Comparison of ENCODE assay signal across 8 mouse cellular contexts in the genomic region with DNA sequence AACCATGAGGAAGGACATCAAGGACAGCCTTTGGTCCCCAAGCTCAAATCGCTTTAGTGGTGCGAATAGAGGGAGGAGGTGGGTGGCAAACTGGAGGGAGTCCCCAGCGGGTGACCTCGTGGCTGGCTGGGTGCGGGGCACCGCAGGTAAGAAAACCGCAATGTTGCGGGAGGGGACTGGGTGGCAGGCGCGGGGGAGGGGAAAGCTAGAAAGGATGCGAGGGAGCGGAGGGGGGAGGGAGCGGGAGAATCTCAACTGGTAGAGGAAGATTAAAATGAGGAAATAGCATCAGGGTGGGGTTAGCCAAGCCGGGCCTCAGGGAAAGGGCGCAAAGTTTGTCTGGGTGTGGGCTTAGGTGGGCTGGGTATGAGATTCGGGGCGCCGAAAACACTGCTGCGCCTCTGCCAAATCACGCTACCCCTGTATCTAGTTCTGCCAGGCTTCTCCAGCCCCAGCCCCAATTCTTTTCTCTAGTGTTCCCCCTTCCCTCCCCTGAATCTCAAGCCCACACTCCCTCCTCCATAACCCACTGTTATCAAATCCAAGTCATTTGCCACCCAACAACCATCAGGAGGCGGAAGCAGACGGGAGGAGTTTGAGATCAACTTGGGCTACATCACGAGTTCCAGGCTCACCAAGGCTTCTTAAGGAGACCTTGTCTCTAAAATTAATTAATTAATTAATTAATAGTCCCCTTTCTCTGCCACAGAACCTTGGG. TPM values are rescaled to one million over a fixed set of nuclear protein-coding genes. Genes with fewer than 3 reads are reported as not detected.
A peak's percentile ranks its signal among the peaks of the same experiment; 100 is the strongest.
DNase-seq lines count a peak whose midpoint lies in the region; ATAC-seq and TF ChIP-seq lines count a peak whose summit lies in the region.

No protein-coding gene starts in this region.

- TF ChIP-seq POLR2A in kidney, adult 2 months (IDR thresholded peaks at IDR 0.05; ENCODE audit: low read depth, low read length): no peak
- no peak for TF ChIP-seq POLR2A in bone marrow, adult 2 months (IDR thresholded peaks at IDR 0.05; ENCODE audit: borderline replicate concordance, control insufficient read depth, low read depth, low read length)

- no peaks in the 10 kb centered on the region for H3K9me3 ChIP-seq in kidney, embryonic 16.5 days (ENCODE audit: low read length)
- no peaks in the 10 kb centered on the region for H3K9me3 ChIP-seq in forebrain, embryonic 14.5 days (replicated peaks; ENCODE audit: control insufficient read depth, low read length)

- 4% methylated on average over 21 of the region's 23 CpGs for WGBS in kidney, embryonic 16.5 days
- 8% methylated on average over 23 of the region's 23 CpGs for WGBS in kidney, adult 2 months
- WGBS in bone marrow, adult 2 months: 9% methylated on average over 23 of the region's 23 CpGs
- WGBS in forebrain, embryonic 14.5 days: 3% methylated on average over 22 of the region's 23 CpGs

- no peaks in the 10 kb centered on the region for H3K36me3 ChIP-seq in kidney, embryonic 16.5 days (ENCODE audit: insufficient read depth, low read length)
- H3K36me3 ChIP-seq in kidney, adult 2 months (ENCODE audit: control insufficient read depth, insufficient read depth, low read length): no peaks in the 10 kb centered on the region
- no peaks in the 10 kb centered on the region for H3K36me3 ChIP-seq in forebrain, embryonic 14.5 days (ENCODE audit: control insufficient read depth, insufficient read depth, low read length)

- peak overlapping the region; percentile 60 for H3K4me2 ChIP-seq in kidney, embryonic 16.5 days (replicated peaks; ENCODE audit: low read depth, low read length)
- H3K4me2 ChIP-seq in forebrain, embryonic 14.5 days (ENCODE audit: low read length): peak overlapping the region; percentile 64

- H3K4me1 ChIP-seq in kidney, embryonic 16.5 days (ENCODE audit: insufficient read depth, low read length): peaks cover 16% of the 10 kb centered on the region; the same call in 1 of the 2 replicates
- no peaks in the 10 kb centered on the region for H3K4me1 ChIP-seq in kidney, adult 2 months (ENCODE audit: control insufficient read depth, insufficient read depth, low read length)
- H3K4me1 ChIP-seq in bone marrow, adult 2 months (ENCODE audit: control insufficient read depth, insufficient read depth, low read length): peaks cover 3% of the 10 kb centered on the region
- H3K4me1 ChIP-seq in forebrain, embryonic 14.5 days (ENCODE audit: control insufficient read depth, insufficient read depth, low read length): peaks cover 3% of the 10 kb centered on the region; the same call in 1 of the 2 replicates

- DNase-seq in kidney, adult 2 months: no peak
- peak; percentile 20 for DNase-seq in forebrain, embryonic 14.5 days (ENCODE audit: low spot score)
- DNase-seq in kidney, postnatal 4 days: peak; percentile 30 to 32
- no peak for DNase-seq in gastrocnemius, adult 18-20 months (ENCODE audit: low spot score)
- DNase-seq in frontal cortex, postnatal 10 days (ENCODE audit: low spot score in 2 of 2): no peak

- TF ChIP-seq CTCF in kidney, adult 2 months (conservative IDR thresholded peaks at IDR 0.05; ENCODE audit: insufficient read depth, insufficient read length, low read depth, low read length): no peak
- TF ChIP-seq CTCF in bone marrow, adult 2 months (IDR thresholded peaks at IDR 0.05; ENCODE audit: control insufficient read depth, insufficient read depth, low read length): no peak

- H3K9ac ChIP-seq in kidney, embryonic 16.5 days (replicated peaks; ENCODE audit: low read length): peak overlapping the region; percentile 49; the same call in 1 of the 2 replicates
- H3K9ac ChIP-seq in forebrain, embryonic 14.5 days (ENCODE audit: low read length): peak overlapping the region; percentile 30

- ATAC-seq in kidney, embryonic 16.5 days (ENCODE audit: low FRiP score, low TSS enrichment): no peak
- no peak for ATAC-seq in forebrain, embryonic 14.5 days
- 0 out of 2 replicates have a peak, but pooled peaks have one; percentile 30 for ATAC-seq in monocyte, adult 5-6 weeks (replicated peaks; ENCODE audit: insufficient number of reproducible peaks, low FRiP score, low TSS enrichment, poor library complexity, severe bottlenecking)

- H3K27me3 ChIP-seq in kidney, embryonic 16.5 days (ENCODE audit: insufficient read depth, low read length): peaks cover 30% of the 10 kb centered on the region
- no peaks in the 10 kb centered on the region for H3K27me3 ChIP-seq in kidney, adult 2 months (replicated peaks; ENCODE audit: control insufficient read depth, insufficient read depth, low read length)
- H3K27me3 ChIP-seq in forebrain, embryonic 14.5 days (replicated peaks; ENCODE audit: control insufficient read depth, insufficient read depth, low read length): peaks cover 25% of the 10 kb centered on the region

- no peak overlapping the region for H3K27ac ChIP-seq in kidney, embryonic 16.5 days (ENCODE audit: low read length)
- H3K27ac ChIP-seq in kidney, adult 2 months (ENCODE audit: insufficient read depth, low read depth, low read length): no peak overlapping the region
- no peak overlapping the region; the same call in 1 of the 2 replicates for H3K27ac ChIP-seq in bone marrow, adult 2 months (ENCODE audit: control insufficient read depth, insufficient read depth, low read depth, low read length, poor library complexity)
- H3K27ac ChIP-seq in forebrain, embryonic 14.5 days (ENCODE audit: low read depth, low read length): no peak overlapping the region

- H3K4me3 ChIP-seq in kidney, embryonic 16.5 days (ENCODE audit: low read length): peak overlapping the region; percentile 50
- H3K4me3 ChIP-seq in kidney, adult 2 months (ENCODE audit: insufficient read depth, low read depth, low read length): no peak overlapping the region
- H3K4me3 ChIP-seq in bone marrow, adult 2 months (replicated peaks; ENCODE audit: control insufficient read depth, low read depth, low read length): peak overlapping the region; percentile 24
- peak overlapping the region; percentile 28 for H3K4me3 ChIP-seq in forebrain, embryonic 14.5 days (ENCODE audit: low read depth, low read length)

RNA-seq across cellular contexts. Expression of a gene that starts 0.7 kb away (rescaled TPM):
- 7.7 and 10.5 TPM in 2 replicates for polyA plus RNA-seq in kidney, embryonic 16.5 days (2015; fragmentation: Nextera tagmentation; extraction: Ambion mirVana)
- polyA plus RNA-seq in kidney, adult 2 months (2012; rRNA removed): 9.2 and 20.6 TPM in 2 replicates
- 12.0 and 36.1 TPM in 2 replicates for polyA plus RNA-seq in bone marrow, adult 2 months (2011; ENCODE audit: insufficient read depth, insufficient read length, low replicate concordance, missing spikeins)
- polyA plus RNA-seq in forebrain, embryonic 14.5 days (2014; fragmentation: Nextera tagmentation; extraction: Ambion mirVana): 3.6 and 5.0 TPM in 2 replicates
- 14.7 to 67.2 TPM (median 34.3 TPM) in 3 replicates for total RNA-seq in monocyte, adult 5-6 weeks (2017)
- 10 to 100 TPM in 1 of 2 experiments, 1 to 10 TPM in 1; 7.9 to 10.5 TPM for total RNA-seq in gastrocnemius, adult 18-20 months (2021)

RNA-seq across cellular contexts. Expression of a gene that starts 23.0 kb away (rescaled TPM):
- 53.9 and 57.7 TPM in 2 replicates for polyA plus RNA-seq in kidney, embryonic 16.5 days (2015; fragmentation: Nextera tagmentation; extraction: Ambion mirVana)
- 55.5 and 66.8 TPM in 2 replicates for polyA plus RNA-seq in kidney, adult 2 months (2012; rRNA removed)
- polyA plus RNA-seq in bone marrow, adult 2 months (2011; ENCODE audit: insufficient read depth, insufficient read length, low replicate concordance, missing spikeins): 1.2 and 2.6 TPM in 2 replicates
- polyA plus RNA-seq in forebrain, embryonic 14.5 days (2014; fragmentation: Nextera tagmentation; extraction: Ambion mirVana): 6.9 and 8.2 TPM in 2 replicates
- 2.1 to 8.6 TPM (median 5.6 TPM) in 3 replicates for total RNA-seq in monocyte, adult 5-6 weeks (2017)
- 100 to 1,000 TPM; 125 to 221 TPM for total RNA-seq in gastrocnemius, adult 18-20 months (2021)

RNA-seq across cellular contexts. Expression of a gene that starts 57.7 kb away (rescaled TPM):
- polyA plus RNA-seq in kidney, embryonic 16.5 days (2015; fragmentation: Nextera tagmentation; extraction: Ambion mirVana): 0.10 and 0.25 TPM in 2 replicates
- polyA plus RNA-seq in kidney, adult 2 months (2012; rRNA removed): 4.4 and 5.4 TPM in 2 replicates
- polyA plus RNA-seq in bone marrow, adult 2 months (2011; ENCODE audit: insufficient read depth, insufficient read length, low replicate concordance, missing spikeins): 0.95 TPM in 1 of 2 replicates, not detected in the other
- 0.31 TPM in 1 of 2 replicates, not detected in the other for polyA plus RNA-seq in forebrain, embryonic 14.5 days (2014; fragmentation: Nextera tagmentation; extraction: Ambion mirVana)
- not detected in 3 replicates for total RNA-seq in monocyte, adult 5-6 weeks (2017)
- total RNA-seq in gastrocnemius, adult 18-20 months (2021): not detected

Comparison
In these comparisons a context has a peak if more than half of its experiments do, and no peak if none do; other contexts are left out.
1. DNase-seq: peak in forebrain, embryonic 14.5 days (single experiment) and kidney, postnatal 4 days (2 of 2); none in kidney, adult 2 months (single experiment), gastrocnemius, adult 18-20 months (single experiment) and frontal cortex, postnatal 10 days (0 of 2).